Mouse (Mus musculus) ZHBTc4 (cell line): ENCODE data around the gene Gm21411.
"Not testable (repeated sequence)": the region's sequence is repeated elsewhere in the genome, so short reads cannot be mapped to it uniquely, and the experiment has no call there.

Experiments
- DNase-seq: peaks from one replicate; pipeline ENCODE4 v3.0.0-alpha.2; 2011; ENCODE audit warnings: low read depth, low spot score

Gene Gm21411

DNA sequence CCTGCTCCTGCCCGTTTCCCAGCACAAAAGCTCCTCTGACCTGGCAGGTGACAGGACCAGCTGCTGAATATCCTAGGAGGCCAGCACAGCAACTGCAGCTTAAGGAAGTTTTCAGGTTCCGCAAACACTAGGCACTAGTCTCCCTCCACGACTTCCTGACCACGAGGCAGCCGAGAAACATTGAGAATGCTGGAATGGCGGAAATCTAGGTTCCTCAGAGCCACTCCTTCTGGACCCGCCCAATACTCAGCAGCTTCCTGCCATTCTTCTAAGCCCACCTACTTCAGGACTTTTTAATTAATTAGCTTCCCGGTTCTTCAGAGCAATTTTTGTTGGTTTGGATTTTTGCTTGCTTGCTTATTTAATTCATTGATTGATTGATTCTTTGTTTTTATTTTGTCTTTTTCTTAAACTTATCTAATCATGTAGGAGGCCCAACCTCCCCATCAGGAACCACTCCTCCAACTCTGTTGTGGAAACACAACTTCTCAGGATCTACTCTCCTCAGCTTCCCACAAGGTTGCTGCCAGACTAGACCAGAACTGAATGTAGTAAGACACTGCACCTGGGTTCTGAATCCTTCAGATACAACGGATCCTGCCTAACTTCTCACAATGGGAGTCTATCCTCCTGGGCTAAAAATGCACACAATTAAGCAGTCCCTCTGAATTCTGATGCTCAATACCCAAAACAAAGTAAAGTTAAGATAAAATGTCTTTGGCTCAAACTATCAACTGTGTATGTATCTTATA lies at the start of gene Gm21411:
Gene Gm21411, minus strand, starts transcription at position 205 of the 752 bp plus-strand sequence.
- peak; percentile 89 for DNase-seq

DNA sequence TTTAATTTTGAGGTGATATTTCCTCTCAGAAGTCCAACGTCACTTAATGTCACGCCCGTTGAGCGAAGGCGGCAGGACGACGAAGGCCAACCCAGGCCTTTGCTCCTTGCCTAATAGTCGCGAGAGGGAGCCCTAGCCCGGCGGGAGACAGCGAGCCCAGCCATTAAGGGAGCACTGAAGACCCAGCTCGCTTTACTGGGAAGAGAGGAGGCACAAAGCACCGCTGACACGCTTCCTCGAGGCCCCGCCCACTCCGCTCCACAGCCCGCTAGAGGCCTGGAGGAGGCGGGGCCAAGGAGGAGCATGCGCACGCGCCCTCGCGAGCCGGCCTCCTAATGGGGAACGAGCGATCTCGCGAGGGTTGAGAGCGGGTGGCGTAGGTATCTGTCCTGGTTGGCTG lies 32.3 kb upstream of the Gm21411 start:
- peak; percentile 53 for DNase-seq

DNA sequence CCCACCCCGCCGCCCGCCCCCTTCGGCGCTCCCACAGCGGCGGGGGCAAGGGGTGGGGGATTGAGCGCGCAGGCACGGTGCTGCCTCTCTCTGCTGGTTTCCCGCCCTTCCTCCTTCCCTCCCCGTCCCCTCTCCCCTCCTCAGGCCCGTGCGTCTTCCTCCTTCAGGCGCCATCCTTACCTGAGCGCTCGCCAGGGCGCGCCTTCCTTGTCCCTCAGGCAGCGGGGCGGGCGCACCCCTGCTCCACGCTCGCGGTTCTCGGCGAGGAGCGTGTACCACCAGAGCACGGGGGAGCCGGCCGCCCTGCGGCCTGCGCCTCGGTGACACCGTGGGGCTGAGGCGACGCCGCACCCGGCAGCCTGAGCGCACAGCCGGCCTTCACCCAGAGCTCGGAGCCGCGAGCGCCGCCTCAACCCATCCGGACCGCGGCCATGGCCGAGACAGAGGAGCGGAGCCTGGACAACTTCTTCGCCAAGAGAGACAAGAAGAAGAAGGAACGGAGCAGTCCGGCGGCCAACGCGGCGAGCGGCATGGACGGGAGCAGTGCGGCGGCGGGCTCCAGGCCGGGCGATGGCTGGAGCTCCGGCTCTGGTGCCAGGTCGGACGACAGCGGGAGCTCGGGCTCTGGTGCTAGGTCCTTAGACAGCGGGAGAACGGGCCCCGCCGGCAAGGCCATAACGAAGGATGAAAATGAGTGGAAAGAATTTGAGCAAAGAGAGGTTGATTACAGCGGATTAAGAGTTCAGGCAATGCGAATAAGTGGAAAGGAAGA lies 23.1 kb upstream of the Gm21411 start:
- peak; percentile 92 for DNase-seq

DNA sequence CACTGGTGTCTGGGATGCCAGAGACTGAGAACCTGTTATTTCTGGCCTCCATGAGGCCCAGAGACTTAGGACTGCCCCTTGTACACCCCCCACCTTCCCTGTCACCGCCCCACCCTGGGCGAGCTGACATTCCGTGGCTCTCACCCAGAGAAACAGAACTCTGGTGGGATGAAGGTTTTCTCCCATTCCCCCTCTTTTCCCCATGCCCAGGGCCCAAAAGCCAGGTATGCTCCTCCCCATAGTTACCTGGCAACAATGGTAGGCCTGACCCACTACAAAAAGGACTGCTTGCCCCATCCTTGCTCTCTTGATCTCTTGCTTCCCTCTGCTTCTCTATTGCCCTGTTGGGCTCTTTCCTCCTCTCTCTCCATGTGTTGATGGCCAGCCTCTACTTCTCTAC lies 5.8 kb upstream of the Gm21411 start:
- peak; percentile 43 for DNase-seq

DNA sequence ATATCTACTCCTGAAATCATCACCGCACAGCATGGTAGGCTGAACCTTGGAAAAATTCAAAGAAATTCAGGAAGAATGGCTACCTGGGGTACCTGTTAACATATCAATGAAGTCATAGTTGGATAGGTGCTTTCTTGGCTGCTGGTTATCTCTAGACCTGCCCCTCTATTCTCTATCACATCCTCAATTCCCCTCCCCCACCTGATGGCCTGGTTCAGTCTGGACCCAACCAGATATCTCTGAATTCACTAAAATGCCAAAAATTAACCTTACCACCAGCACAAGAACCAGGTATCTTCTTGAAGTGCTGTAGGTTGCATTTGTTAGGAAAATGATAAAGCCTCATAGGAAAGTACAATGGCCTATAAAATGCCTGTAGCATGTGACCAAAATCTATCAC lies 1.3 kb downstream of the Gm21411 start:
- peak; percentile 81 for DNase-seq

DNA sequence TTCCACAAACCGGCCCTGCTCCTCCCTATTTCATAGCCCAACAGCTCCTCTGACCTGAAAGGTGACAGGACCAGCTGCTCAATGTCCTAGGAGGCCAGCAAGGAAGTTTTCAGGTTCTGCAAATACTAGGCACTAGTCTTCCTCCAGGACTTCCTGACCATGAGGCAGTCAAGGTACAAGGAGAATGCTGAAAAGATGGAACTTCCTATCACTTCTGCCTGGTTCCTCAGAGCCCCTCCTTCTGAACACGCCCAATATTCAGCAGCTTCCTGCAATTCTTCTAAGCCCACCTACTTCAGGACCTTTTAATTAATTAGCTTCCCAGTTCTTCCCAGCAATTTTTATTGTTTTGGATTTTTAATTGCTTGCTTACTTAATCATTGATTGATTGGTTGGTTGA lies 4.6 kb downstream of the Gm21411 start:
- not testable (repeated sequence) for DNase-seq

DNA sequence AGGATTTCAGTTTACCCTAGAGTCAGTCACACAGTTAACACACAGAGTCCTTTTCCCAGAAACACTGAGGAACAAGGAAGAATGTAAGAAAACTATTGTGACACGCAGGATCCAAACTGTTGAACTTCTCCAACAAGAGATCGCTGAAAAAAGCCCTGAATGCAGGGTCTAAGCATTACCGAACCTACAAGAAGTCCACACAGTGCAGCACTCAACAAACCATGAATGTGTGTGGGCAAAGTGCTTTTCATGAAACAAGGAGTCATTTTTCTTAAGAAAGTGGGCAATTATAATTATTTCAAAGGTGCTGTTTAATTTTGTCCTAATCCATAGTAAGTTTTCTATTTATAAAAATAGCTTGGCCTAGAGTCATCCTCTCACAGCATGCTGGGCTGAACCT lies 6.3 kb downstream of the Gm21411 start:
- DNase-seq: peak; percentile 51
